Mouse (Mus musculus) G1E-ER4 (cell line): Measurements from ENCODE around the gene Snx9. TPM values are rescaled to one million over a fixed set of nuclear protein-coding genes. Genes with fewer than 3 reads are reported as not detected.

ENCODE experiments used
- GATA1 ChIP-seq: IDR thresholded peaks from one replicate; pipeline ENCODE4 v1.8.0; 2012; ENCODE audit warnings: low read length, inconsistent platforms
- polyA plus RNA-seq: library from polyadenylated mRNA; stranded (reverse); fragments of >175 nt; gene quantifications from 2 replicates; pipeline ENCODE4 v1.2.3, GENCODE M21; 2012

The Snx9 gene
- polyA plus RNA-seq, 1 experiment, result 35.8 TPM

DNA sequence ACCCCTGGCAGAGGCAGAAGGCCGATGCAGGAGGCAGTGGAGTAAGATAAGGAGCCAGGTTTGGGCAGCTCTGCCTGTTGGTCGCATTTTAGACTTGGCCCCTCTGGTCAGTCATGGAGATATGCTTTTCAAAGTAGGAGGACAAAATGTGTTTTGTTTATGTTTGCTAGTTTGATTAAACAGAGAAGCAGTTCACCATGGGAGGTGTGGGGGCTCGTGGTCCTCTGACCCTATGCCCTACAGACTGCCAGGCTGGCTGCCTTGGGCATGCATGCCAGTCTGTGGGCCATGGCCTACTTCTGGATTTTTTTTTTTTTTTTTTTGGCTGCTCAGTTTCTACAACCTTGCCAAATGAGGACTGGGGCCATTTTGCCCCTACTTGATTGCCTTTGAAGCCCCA is 105.9 kb downstream of the Snx9 start:
- TF ChIP-seq GATA1, result no peak

DNA sequence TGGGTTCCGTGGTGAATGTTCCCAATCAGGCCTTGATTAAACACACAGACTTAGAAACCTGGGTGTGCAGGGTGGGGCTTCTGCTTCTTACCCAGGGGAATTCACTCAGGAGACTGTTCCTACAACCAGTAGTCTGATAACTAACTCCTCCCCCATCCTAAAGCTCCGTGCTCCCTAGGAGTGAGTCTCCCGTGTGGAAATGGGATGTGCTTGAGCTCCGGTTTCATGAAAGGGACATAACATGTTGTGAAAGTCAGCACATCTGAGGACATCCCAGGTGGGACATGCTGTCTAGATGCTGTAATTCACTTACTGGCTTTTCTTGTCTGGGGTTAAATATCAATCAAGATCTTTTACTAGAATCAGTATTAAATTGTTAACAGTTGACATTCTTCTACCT is 111.3 kb downstream of the Snx9 start:
- TF ChIP-seq GATA1, result no peak

DNA sequence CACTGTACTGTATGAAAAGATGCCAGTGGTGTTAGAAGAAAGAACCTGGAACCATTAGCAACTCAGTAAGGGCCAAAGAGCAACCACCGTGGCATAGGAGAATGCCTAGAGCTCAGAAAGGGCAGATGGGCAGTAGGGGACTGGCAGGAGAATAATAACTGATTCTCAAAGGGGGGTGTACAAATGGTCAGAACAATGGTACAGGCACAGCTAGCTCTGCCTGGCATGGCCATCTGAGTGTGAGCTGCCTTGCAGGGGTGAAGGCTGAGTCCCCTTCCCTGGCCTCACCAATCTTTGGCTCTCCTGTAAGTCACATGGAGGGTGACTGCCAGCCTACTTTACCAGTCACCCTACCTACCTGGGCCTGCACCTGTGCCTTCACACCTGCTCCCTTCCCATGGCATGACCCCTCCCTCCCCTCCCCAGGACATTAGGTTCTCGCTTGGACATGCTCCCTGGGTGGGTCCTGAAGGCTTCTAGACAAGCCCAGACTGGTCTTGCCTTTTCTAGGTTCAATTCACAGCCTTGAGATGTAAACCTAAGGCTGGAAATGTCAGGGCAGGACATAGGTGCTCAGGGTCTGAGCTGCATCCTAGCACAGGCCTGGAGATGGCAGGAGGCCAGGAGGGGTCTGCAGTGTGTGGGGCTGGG is 115.3 kb downstream of the Snx9 start:
- no peak for TF ChIP-seq GATA1

DNA sequence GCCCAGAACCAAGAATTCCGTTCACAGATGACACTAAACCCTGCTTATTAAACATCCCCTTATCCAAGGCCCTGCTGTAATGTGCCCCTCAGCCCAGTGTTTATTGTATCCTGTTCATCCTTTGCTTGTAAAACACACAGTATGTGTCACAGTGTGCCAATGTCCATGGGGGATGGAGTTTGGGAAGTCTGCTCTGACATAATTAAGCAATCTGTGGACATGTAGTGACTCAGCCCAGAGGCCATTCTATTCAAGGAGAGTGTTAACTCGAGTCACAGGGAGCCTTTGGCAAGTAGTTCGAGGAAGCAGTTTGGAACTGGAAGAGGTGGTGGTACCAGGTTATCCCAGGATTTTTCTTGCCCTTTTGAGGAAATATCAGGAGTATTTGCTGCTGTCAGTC is 116.0 kb downstream of the Snx9 start:
- TF ChIP-seq GATA1, result no peak

DNA sequence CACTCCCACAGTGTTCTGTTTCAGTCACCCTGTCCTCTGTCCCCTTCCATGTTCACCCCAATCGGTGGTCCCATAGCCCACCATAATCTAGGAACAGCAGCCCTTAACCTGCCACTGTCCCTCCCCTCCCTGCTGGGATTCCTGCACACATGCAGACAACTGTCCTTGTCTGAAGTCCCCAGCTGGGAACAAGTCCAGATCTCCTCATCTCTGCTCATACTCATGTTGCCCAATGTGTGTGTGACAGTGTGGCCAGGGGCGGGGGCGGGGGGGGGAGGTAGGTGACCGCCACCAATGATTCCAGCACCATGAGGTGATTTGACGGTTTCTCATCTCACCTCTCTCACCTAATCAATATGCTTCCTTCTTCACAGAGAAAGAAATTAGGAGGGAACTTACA is 117.1 kb downstream of the Snx9 start:
- no peak for TF ChIP-seq GATA1

DNA sequence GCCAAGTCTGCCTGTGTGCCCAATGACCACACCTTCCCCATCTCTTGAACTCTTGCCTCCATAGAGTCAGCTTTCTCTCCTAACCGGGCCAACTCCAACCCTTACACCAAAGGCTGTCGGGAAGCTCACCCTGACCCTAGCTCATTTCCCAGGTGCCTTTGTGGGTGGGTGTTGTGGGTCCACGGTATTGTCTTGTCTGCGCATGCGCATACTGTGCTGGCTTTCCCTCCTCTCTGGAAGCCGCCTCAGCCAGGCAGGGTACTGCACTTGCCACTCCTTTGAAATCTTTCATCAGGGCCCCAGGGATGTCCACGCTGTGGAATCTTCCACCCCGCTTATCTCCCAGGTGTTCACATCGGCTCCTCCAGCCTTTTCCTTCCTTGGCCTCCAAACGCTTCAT is 117.5 kb downstream of the Snx9 start:
- TF ChIP-seq GATA1, result no peak

DNA sequence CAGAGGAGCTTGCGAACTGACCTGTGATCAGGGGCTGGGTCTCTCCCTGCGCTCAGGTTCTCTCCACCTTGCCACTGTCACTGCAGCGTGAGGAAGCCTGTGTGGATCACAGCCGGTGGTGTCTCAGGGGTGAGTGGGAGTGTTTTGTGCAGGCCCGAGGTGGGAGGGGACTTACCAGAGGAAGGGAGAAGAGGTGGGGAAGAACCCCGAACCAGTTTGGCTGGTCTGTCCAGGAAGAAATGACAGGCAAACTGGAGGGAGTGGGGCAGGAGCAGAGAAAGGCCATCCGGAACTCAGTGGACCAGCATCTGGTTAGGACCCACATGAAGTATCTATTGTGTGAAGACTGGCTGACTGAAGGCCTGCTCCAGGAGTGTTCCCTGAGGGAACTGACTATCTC is 118.0 kb downstream of the Snx9 start:
- TF ChIP-seq GATA1, result no peak

DNA sequence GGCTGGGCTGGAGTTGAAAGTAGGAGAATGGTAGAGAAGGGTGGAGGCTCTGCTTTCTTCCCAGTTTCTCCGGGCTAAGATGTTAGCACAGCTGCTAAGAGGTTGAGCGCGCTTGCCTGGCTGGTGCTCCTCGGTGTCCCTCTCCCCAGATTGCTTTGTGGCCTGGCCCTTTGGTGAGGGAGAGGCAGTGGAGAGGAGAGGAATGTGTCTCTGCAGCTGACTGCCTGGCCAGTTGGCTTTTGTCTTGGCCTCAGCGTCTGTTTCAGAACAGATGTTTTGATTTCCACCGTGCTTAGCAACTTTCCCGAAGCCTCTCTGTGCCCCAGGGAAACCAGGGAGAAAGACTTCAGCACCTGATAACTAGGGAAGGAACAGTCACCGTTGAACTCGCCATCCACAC is 118.7 kb downstream of the Snx9 start:
- TF ChIP-seq GATA1, result no peak

DNA sequence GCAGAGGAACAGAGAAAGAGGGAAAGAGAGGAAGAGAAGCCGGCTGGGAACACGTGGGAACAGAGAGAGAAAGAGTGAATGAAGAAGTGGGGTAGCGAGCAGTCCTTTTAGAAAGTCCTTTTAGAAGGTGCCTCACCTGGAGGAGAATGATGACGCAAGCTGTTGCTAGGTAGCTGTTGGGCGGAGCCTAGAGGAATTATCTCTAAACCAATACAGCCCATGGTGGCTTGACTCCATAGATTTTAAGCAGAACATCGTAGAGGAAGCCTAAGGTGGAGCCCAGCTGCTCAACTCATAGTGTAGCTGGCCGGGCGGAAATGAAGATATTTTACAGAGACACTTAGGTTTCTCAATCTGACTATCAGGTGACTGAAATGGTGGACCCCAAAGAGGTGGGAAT is 122.6 kb downstream of the Snx9 start:
- no peak for TF ChIP-seq GATA1

DNA sequence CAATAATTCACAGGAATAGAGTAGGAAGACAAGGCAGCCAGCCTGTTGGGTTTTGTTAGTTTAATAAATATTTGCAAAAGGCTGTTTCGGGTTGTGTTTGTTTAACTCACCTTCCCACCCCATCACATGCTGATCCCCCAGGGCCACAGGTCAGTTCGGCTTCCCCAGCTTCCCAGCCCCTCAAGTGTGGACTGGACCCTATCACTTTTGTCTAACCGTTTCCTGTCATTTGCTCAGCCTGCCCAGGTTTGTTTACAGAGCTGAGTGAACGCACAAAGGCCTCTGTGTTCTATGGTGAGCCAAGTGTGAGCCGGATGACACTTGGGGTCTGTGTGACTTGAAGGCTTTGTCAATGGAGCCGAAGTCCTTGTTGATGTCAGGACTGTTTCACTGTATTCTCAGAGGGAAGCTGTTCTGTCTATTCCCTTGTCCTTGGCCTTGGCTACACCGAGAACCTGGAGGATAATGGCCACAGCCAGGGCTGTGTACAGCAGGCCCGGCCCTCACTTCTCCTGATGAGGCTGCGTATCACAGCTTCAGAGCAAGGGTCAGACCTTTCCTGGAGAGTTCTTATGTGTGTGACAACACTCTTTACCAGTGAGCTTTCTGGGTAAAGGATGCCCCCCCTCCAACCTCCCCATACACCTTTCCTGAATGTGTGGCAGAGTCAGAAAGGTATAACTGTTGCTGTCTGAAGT is 124.1 kb downstream of the Snx9 start:
- no peak for TF ChIP-seq GATA1

DNA sequence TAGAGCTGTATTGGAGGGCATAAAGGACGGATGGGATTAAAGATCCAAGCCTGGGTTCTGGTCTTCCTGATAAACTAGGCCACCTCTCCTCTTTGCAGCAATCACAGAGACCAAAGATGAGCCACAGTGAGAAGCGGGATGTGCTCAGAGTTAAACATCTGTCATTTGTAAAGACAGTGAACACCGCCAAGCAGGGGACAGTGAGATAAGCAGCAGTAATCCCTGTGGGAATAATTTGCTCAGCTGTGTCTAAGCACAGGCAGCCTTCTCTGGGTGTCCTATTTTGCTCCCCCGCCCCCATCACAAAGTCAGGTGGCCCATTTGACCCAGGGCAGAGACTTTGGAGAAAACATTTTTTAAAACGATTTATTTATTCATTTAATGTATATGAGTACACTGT is 125.6 kb downstream of the Snx9 start:
- TF ChIP-seq GATA1, result no peak

DNA sequence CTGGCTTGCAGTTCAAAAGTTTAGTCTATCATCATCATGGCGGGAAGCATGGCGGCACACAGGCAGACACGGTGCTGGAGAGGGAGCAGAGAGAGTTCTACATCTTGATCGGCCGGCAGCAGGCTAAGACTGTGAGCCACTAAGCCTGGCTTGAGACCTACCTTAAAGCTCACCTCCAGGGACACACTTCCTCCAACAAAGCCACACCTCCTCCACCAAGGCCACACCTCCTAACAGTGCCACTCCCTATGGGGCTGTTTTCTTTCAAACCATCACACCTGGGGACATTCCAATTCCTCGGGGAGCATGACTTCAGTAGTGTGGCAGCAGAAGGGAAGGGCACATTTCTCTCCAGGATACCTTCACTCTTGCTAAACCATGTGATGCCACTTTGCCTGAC is 127.4 kb downstream of the Snx9 start:
- TF ChIP-seq GATA1, result no peak

DNA sequence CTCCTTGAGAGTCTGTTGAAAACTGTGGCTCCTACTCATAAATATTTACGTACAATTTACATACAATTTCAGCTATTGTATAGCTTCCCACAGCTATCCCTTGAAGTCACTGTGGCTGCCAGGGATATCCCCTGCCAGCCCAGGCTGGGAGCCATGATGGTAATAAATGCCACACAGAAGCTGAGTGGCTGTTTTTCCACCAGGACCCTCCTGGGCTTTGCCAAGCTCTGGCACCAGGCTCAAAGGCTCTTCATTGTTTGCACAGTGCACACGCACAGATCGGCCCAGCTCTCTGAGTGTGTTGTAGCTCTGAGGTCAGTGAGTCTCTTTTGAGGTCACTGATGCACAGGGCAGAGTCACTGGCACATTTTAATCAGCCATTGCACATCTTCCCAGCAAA is 128.1 kb downstream of the Snx9 start:
- no peak for TF ChIP-seq GATA1

DNA sequence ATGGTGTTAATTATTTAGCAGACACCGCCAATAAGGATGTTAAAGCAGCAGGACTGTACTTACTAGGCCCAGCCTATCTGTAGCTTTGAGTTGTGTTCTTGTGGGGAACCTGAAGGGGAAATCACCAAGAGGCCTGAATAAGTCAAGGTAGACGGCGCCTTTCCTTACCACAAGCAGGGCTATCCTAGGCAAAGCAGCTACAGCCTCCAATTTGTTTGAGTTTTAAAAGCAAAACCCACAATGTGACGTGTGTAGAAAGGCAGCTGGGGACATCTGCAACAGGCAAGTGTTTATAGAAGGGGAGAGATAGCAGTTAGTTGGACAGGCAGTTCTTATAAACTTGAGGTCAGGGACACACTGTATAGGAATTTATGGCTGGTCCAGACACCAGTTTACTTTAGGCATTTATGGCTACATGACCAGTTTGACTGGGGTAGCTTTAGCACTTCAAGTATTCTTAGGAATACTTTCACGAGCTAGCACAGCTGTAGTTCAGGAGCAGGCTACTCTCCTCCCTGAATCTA is 129.2 kb downstream of the Snx9 start:
- no peak for TF ChIP-seq GATA1

DNA sequence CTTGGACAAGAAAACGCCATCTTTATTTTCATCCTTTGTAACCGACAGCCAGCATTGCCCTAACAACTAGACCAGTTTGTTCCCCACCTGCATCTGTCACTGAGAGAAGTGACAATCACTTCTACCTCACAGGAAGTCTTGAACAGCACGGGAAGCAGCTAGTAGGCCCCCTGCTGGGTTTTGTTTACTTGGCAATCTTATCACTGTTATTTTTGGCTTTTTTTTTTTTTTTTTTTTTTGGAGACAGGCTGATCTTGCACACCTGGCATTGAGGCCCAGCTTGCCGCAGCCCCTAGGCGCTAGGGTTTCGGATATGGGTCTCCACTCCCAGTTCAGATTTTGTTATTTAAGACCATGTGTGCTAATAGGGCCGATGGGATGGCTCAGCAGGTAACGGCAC is 132.4 kb downstream of the Snx9 start:
- no peak for TF ChIP-seq GATA1

DNA sequence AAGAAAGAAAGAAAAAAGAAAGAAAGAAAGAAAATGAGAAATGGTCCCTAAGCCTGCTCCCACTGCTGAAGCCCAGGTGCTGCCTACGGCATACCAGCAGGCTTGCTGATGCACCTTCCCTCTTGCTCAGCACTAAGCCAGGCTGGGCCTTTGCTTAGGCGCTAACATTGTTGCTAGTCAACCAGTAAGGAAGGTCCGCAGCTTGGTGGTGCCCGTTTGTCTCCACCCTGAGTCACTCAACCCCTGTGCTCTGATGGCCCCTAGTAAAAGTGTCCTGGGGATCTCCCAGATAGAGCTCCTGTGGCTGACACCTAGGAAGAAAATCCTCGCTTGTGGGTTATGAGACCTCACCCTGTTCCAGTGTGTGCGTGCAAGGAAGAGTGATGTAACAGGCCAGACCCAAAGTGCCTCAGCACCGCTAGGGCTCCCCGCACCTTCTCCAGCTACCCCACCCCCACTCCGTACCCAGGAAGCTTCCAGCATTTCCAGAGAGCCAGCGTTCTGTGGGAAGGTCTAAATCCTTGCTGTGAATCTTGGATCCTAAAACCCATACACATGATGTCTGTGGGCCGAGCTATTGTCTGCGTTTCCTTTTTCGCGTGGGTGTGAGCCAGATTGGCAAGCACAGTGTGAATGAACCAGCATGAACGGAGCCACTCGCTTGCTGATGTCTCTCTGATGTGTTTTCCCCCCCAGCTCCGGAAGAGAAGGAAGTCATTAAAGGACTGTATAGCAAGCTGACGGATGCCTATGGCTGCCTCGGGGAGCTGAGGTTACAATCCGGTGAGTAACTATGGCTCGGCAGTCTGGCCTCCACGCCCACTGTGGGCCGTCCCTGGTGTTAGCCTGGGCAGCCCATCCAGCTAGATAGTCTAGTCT is 134.2 kb downstream of the Snx9 start:
- TF ChIP-seq GATA1, result no peak
